Mouse (Mus musculus): Measurements from ENCODE around the gene Pigl. TPM values are rescaled to one million over a fixed set of nuclear protein-coding genes. Genes with fewer than 3 reads are reported as not detected.
A peak's percentile ranks its signal among the peaks of the same experiment; 100 is the strongest.

Gene Pigl
- polyA plus RNA-seq, 1 experiment from 2014 or later: 15.9 TPM

GRCm38 (mm10) chr11:62539089-62539890, 81.0 kb downstream of the Pigl start, which contains the start of gene Cenpv:
TSS of gene Cenpv (minus strand) at chr11:62539261.
- peaks cover 41% of the 10 kb centered on the region for H3K27me3 ChIP-seq (replicated peaks; ENCODE audit: low read depth, poor library complexity, severe bottlenecking)
- H3K9me3 ChIP-seq: no peaks in the 10 kb centered on the region
- H3K4me1 ChIP-seq: peaks cover 18% of the 10 kb centered on the region
- peaks cover 8% of the 10 kb centered on the region for H3K36me3 ChIP-seq (replicated peaks)
- WGBS: 6% methylated on average over 57 of the region's 57 CpGs
- peak within 1 kb of the TSS; percentile 87 for H3K4me3 ChIP-seq
- DNase-seq (ENCODE audit: low spot score): peak; percentile 78
- H3K27ac ChIP-seq (replicated peaks): peak within 1 kb of the TSS; percentile 93

- no peak overlapping the region for H3K27ac ChIP-seq (replicated peaks)
- no peaks in the 10 kb centered on the region for H3K9me3 ChIP-seq
- no peak overlapping the region for H3K4me3 ChIP-seq
- WGBS: 81% methylated on average over 7 of the region's 7 CpGs
- no peak for DNase-seq (ENCODE audit: low spot score)
- peaks cover 6% of the 10 kb centered on the region for H3K36me3 ChIP-seq (replicated peaks)
- H3K4me1 ChIP-seq: peaks cover 18% of the 10 kb centered on the region
- peaks cover 41% of the 10 kb centered on the region for H3K27me3 ChIP-seq (replicated peaks; ENCODE audit: low read depth, poor library complexity, severe bottlenecking)
Observed at GRCm38 (mm10) chr11:62540167-62540566, 81.9 kb downstream of the Pigl start.

GRCm38 (mm10) chr11:62540969-62541368, 82.7 kb downstream of the Pigl start:
- peaks cover 18% of the 10 kb centered on the region for H3K4me1 ChIP-seq
- H3K27me3 ChIP-seq (replicated peaks; ENCODE audit: low read depth, poor library complexity, severe bottlenecking): peaks cover 41% of the 10 kb centered on the region
- no peaks in the 10 kb centered on the region for H3K36me3 ChIP-seq (replicated peaks)
- no peaks in the 10 kb centered on the region for H3K9me3 ChIP-seq
- DNase-seq (ENCODE audit: low spot score): no peak
- H3K27ac ChIP-seq (replicated peaks): no peak overlapping the region
- WGBS: 68% methylated on average over 2 of the region's 2 CpGs
- no peak overlapping the region for H3K4me3 ChIP-seq

GRCm38 (mm10) chr11:62541581-62541980, 83.3 kb downstream of the Pigl start:
- H3K9me3 ChIP-seq: no peaks in the 10 kb centered on the region
- H3K4me1 ChIP-seq: peaks cover 18% of the 10 kb centered on the region
- no peak overlapping the region for H3K27ac ChIP-seq (replicated peaks)
- peaks cover 41% of the 10 kb centered on the region for H3K27me3 ChIP-seq (replicated peaks; ENCODE audit: low read depth, poor library complexity, severe bottlenecking)
- H3K4me3 ChIP-seq: no peak overlapping the region
- DNase-seq (ENCODE audit: low spot score): no peak
- WGBS: 78% methylated on average over 8 of the region's 8 CpGs
- no peaks in the 10 kb centered on the region for H3K36me3 ChIP-seq (replicated peaks)

- Histone ChIP-seq H3K4me1 (peaks cover 9% of the 10 kb centered on the region), H3K9me3 (no peaks in the 10 kb centered on the region), H3K27ac (replicated peaks) (no peak overlapping the region), H3K36me3 (replicated peaks) (no peaks in the 10 kb centered on the region), H3K4me3 (no peak overlapping the region), H3K27me3 (replicated peaks; ENCODE audit: low read depth, poor library complexity, severe bottlenecking) (peaks cover 27% of the 10 kb centered on the region)
- 90% methylated on average over 3 of the region's 3 CpGs for WGBS
- DNase-seq (ENCODE audit: low spot score): no peak
Observed at GRCm38 (mm10) chr11:62543991-62544390, 85.7 kb downstream of the Pigl start.

GRCm38 (mm10) chr11:62549782-62550181, 91.5 kb downstream of the Pigl start:
- Histone ChIP-seq H3K36me3 (replicated peaks) (peaks cover 22% of the 10 kb centered on the region), H3K27ac (replicated peaks) (peak overlapping the region; percentile 100), H3K4me3 (peak overlapping the region; percentile 77), H3K27me3 (replicated peaks; ENCODE audit: low read depth, poor library complexity, severe bottlenecking) (no peaks in the 10 kb centered on the region), H3K4me1 (peaks cover 26% of the 10 kb centered on the region), H3K9me3 (no peaks in the 10 kb centered on the region)
- no peak for DNase-seq (ENCODE audit: low spot score)
- 36% methylated on average over 5 of the region's 5 CpGs for WGBS

GRCm38 (mm10) chr11:62550227-62550685, 92.0 kb downstream of the Pigl start:
- H3K4me3 ChIP-seq: peak overlapping the region; percentile 77
- peaks cover 27% of the 10 kb centered on the region for H3K36me3 ChIP-seq (replicated peaks)
- H3K27ac ChIP-seq (replicated peaks): peak overlapping the region; percentile 100
- 8% methylated on average over 11 of the region's 11 CpGs for WGBS
- DNase-seq (ENCODE audit: low spot score): no peak
- H3K9me3 ChIP-seq: no peaks in the 10 kb centered on the region
- H3K27me3 ChIP-seq (replicated peaks; ENCODE audit: low read depth, poor library complexity, severe bottlenecking): no peaks in the 10 kb centered on the region
- H3K4me1 ChIP-seq: peaks cover 28% of the 10 kb centered on the region

- Histone ChIP-seq H3K4me1 (peaks cover 28% of the 10 kb centered on the region), H3K4me3 (peak within 1 kb of the TSS; percentile 77), H3K27ac (replicated peaks) (peak within 1 kb of the TSS; percentile 100), H3K9me3 (no peaks in the 10 kb centered on the region), H3K27me3 (replicated peaks; ENCODE audit: low read depth, poor library complexity, severe bottlenecking) (no peaks in the 10 kb centered on the region), H3K36me3 (replicated peaks) (peaks cover 32% of the 10 kb centered on the region)
- DNase-seq (ENCODE audit: low spot score): peak; percentile 99
- WGBS: under 1% methylated on average over 40 of the region's 40 CpGs
Observed at GRCm38 (mm10) chr11:62550727-62551225, 92.5 kb downstream of the Pigl start, which contains the start of gene Ubb. TSS of gene Ubb (plus strand) at chr11:62551171.

GRCm38 (mm10) chr11:62551226-62552119, 93.2 kb downstream of the Pigl start:
- Histone ChIP-seq H3K4me1 (peaks cover 28% of the 10 kb centered on the region), H3K27ac (replicated peaks) (peak overlapping the region; percentile 100), H3K27me3 (replicated peaks; ENCODE audit: low read depth, poor library complexity, severe bottlenecking) (no peaks in the 10 kb centered on the region), H3K36me3 (replicated peaks) (peaks cover 37% of the 10 kb centered on the region), H3K4me3 (peak overlapping the region; percentile 77), H3K9me3 (no peaks in the 10 kb centered on the region)
- under 1% methylated on average over 58 of the region's 58 CpGs for WGBS
- DNase-seq (ENCODE audit: low spot score): peak; percentile 90

GRCm38 (mm10) chr11:62553186-62553585, 94.9 kb downstream of the Pigl start:
- no peaks in the 10 kb centered on the region for H3K27me3 ChIP-seq (replicated peaks; ENCODE audit: low read depth, poor library complexity, severe bottlenecking)
- peaks cover 32% of the 10 kb centered on the region for H3K4me1 ChIP-seq
- H3K4me3 ChIP-seq: peak overlapping the region; percentile 66
- 47% methylated on average over 1 of the region's 1 CpGs for WGBS
- H3K27ac ChIP-seq (replicated peaks): no peak overlapping the region
- peaks cover 37% of the 10 kb centered on the region for H3K36me3 ChIP-seq (replicated peaks)
- no peak for DNase-seq (ENCODE audit: low spot score)
- H3K9me3 ChIP-seq: no peaks in the 10 kb centered on the region

- peaks cover 37% of the 10 kb centered on the region for H3K36me3 ChIP-seq (replicated peaks)
- 85% methylated on average over 5 of the region's 5 CpGs for WGBS
- no peak for DNase-seq (ENCODE audit: low spot score)
- H3K9me3 ChIP-seq: no peaks in the 10 kb centered on the region
- H3K27ac ChIP-seq (replicated peaks): no peak overlapping the region
- peaks cover 33% of the 10 kb centered on the region for H3K4me1 ChIP-seq
- H3K4me3 ChIP-seq: peak overlapping the region; percentile 66
- no peaks in the 10 kb centered on the region for H3K27me3 ChIP-seq (replicated peaks; ENCODE audit: low read depth, poor library complexity, severe bottlenecking)
Observed at GRCm38 (mm10) chr11:62553633-62554032, 95.4 kb downstream of the Pigl start.

- no peak for DNase-seq (ENCODE audit: low spot score)
- Histone ChIP-seq H3K4me3 (peak overlapping the region; percentile 66), H3K27ac (replicated peaks) (no peak overlapping the region), H3K36me3 (replicated peaks) (peaks cover 37% of the 10 kb centered on the region), H3K4me1 (peaks cover 33% of the 10 kb centered on the region), H3K27me3 (replicated peaks; ENCODE audit: low read depth, poor library complexity, severe bottlenecking) (no peaks in the 10 kb centered on the region), H3K9me3 (no peaks in the 10 kb centered on the region)
- 73% methylated on average over 5 of the region's 5 CpGs for WGBS
Observed at GRCm38 (mm10) chr11:62554163-62554855, 96.0 kb downstream of the Pigl start.
